ENCODE assay signal across 9 mouse cellular contexts in the genomic region with DNA sequence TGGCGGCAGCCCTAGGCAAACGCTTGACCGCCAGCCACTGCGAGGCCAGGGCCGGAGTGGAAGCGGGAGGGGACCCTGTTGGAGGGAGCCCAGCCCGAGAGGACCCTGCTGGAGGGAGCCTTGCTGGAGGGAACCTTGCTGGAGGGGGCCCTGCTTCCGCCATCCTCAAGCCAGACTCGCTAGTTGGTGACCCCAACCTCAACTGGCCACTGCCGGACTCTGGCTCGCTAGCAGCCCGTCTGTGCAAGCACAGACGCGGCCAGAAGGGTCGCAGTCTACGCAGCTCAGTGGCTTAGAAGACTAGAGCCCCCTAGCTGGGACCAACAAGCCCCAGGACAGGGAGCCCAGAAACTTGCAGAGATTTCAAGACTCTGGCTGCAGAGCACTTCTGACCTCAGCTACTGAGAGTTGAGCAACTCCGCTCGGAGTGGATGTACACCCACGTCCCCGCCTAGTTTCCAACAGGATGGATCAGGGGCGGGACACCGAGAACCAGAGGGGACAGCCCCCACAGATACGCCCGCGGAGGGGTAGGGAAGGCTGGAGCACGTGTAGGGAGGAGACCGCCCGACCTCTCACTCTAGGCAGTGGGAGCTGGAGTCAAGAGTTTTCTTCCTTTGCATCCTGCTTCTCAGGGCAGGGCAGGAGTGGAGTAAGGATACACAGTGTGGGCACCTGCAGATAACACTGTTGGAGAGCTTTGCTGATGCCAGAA. TPM values are rescaled to one million over a fixed set of nuclear protein-coding genes. Genes with fewer than 3 reads are reported as not detected.
DNase-seq lines count a peak whose midpoint lies in the region; ATAC-seq and TF ChIP-seq lines count a peak whose summit lies in the region.
"Had no signal": no experiment of that assay in that cellular context is flagged by ENCODE, and none has a peak within 500 bp of the region (broad histone marks: within the 10 kb centered on the region; RNA-seq: fewer than 3 reads in every experiment).

A gene (minus strand): TSS at position 346 of the 715 bp plus-strand sequence.

- H3K27ac ChIP-seq in forebrain, embryonic 10.5 days = peak within 1 kb of the TSS; percentile 79
- H3K27ac ChIP-seq in hindbrain, embryonic 15.5 days (replicated peaks) = no peak within 1 kb of the TSS
- no peak within 1 kb of the TSS for H3K27ac ChIP-seq in midbrain, embryonic 15.5 days
- no peak within 1 kb of the TSS for H3K27ac ChIP-seq in thymus, adult 2 months (ENCODE audit: control insufficient read depth, insufficient read depth, low read length)

- H3K9ac ChIP-seq in hindbrain, embryonic 15.5 days = 0 out of 2 replicates have a peak within 1 kb of the TSS, but pooled peaks have one; percentile 22
- peak within 1 kb of the TSS; percentile 34; the same call in 1 of the 2 replicates for H3K9ac ChIP-seq in midbrain, embryonic 15.5 days

- H3K27me3 ChIP-seq in forebrain, embryonic 10.5 days (ENCODE audit: poor library complexity, severe bottlenecking) = peaks cover 17% of the 10 kb centered on the region
- no peaks in the 10 kb centered on the region for H3K27me3 ChIP-seq in hindbrain, embryonic 15.5 days
- no peaks in the 10 kb centered on the region for H3K27me3 ChIP-seq in midbrain, embryonic 15.5 days (replicated peaks)
- no peaks in the 10 kb centered on the region for H3K27me3 ChIP-seq in thymus, adult 2 months (ENCODE audit: control insufficient read depth, insufficient read depth, low read length)

- ATAC-seq in hindbrain, embryonic 15.5 days (ENCODE audit: low FRiP score, low read depth) = peak; percentile 78
- peak; percentile 86 for ATAC-seq in midbrain, embryonic 15.5 days (replicated peaks)
- ATAC-seq in cerebellum, adult (ENCODE audit: insufficient number of reproducible peaks, low FRiP score, low TSS enrichment) = no peak; the same call in 1 of the 2 replicates

- WGBS in forebrain, embryonic 10.5 days = 19% methylated on average over 28 of the region's 28 CpGs
- WGBS in hindbrain, embryonic 15.5 days = 20% methylated on average over 27 of the region's 28 CpGs
- WGBS in midbrain, embryonic 15.5 days = 21% methylated on average over 27 of the region's 28 CpGs
- 6% methylated on average over 28 of the region's 28 CpGs for WGBS in thymus, adult 2 months

- TF ChIP-seq CTCF in thymus, adult 2 months (IDR thresholded peaks at IDR 0.05; ENCODE audit: borderline replicate concordance, control insufficient read depth, extremely low read depth, insufficient read depth, low read length, poor library complexity) = no peak

- H3K4me1 ChIP-seq in forebrain, embryonic 10.5 days = peaks cover 13% of the 10 kb centered on the region; the same call in 1 of the 2 replicates
- H3K4me1 ChIP-seq in hindbrain, embryonic 15.5 days (replicated peaks) = 0 out of 2 replicates have a peak, but pooled peaks cover 4% of the 10 kb centered on the region
- peaks cover 4% of the 10 kb centered on the region; the same call in 1 of the 2 replicates for H3K4me1 ChIP-seq in midbrain, embryonic 15.5 days
- no peaks in the 10 kb centered on the region for H3K4me1 ChIP-seq in thymus, adult 2 months (replicated peaks; ENCODE audit: control insufficient read depth, insufficient read depth, low read length)

- H3K36me3 ChIP-seq in forebrain, embryonic 10.5 days (replicated peaks) = no peaks in the 10 kb centered on the region
- H3K36me3 ChIP-seq in hindbrain, embryonic 15.5 days = no peaks in the 10 kb centered on the region
- no peaks in the 10 kb centered on the region for H3K36me3 ChIP-seq in midbrain, embryonic 15.5 days (replicated peaks)
- H3K36me3 ChIP-seq in thymus, adult 2 months (ENCODE audit: control insufficient read depth, insufficient read depth, low read length) = no peaks in the 10 kb centered on the region

- peak; percentile 32 to 43 for DNase-seq in cerebellum, postnatal 10 days
- no peak for DNase-seq in cerebellum, adult 18-20 months
- peak; percentile 0 for DNase-seq in 3134 (ENCODE audit: extremely low read depth, insufficient read length, low spot score)
- peak; percentile 41 for DNase-seq in forebrain, embryonic 10.5 days (ENCODE audit: extremely low spot score, low spot score)
- DNase-seq in thymus, adult 2 months = no peak

- H3K4me2 ChIP-seq in hindbrain, embryonic 15.5 days = peak within 1 kb of the TSS; percentile 80
- H3K4me2 ChIP-seq in midbrain, embryonic 15.5 days = peak within 1 kb of the TSS; percentile 90

- H3K9me3 ChIP-seq in forebrain, embryonic 10.5 days = no peaks in the 10 kb centered on the region
- H3K9me3 ChIP-seq in hindbrain, embryonic 15.5 days = no peaks in the 10 kb centered on the region
- no peaks in the 10 kb centered on the region for H3K9me3 ChIP-seq in midbrain, embryonic 15.5 days

- no peak for TF ChIP-seq POLR2A in thymus, adult 2 months (IDR thresholded peaks at IDR 0.05; ENCODE audit: control insufficient read depth, extremely low read depth, insufficient read depth, low read length, poor library complexity)

- peak within 1 kb of the TSS; percentile 55 for H3K4me3 ChIP-seq in forebrain, embryonic 10.5 days
- H3K4me3 ChIP-seq in hindbrain, embryonic 15.5 days = peak within 1 kb of the TSS; percentile 39
- peak within 1 kb of the TSS; percentile 46 for H3K4me3 ChIP-seq in midbrain, embryonic 15.5 days
- H3K4me3 ChIP-seq in thymus, adult 2 months (ENCODE audit: control insufficient read depth, insufficient read depth, low read length) = no peak within 1 kb of the TSS

RNA-seq across cellular contexts. Expression of the gene that starts here (rescaled TPM):
- polyA plus RNA-seq in forebrain, embryonic 10.5 days (2016; fragmentation: Nextera tagmentation; extraction: Ambion mirVana) = 1.3 and 1.7 TPM in 2 replicates
- polyA plus RNA-seq in hindbrain, embryonic 15.5 days (2015; fragmentation: Nextera tagmentation; extraction: Ambion mirVana) = 2.3 and 2.4 TPM in 2 replicates
- polyA plus RNA-seq in midbrain, embryonic 15.5 days (2015; fragmentation: Nextera tagmentation; extraction: Ambion mirVana) = 2.3 TPM in 2 replicates
- not detected in 2 replicates for polyA plus RNA-seq in thymus, adult 2 months (2012; rRNA removed)
- polyA plus RNA-seq: C2C12 had no signal

Comparison
In these comparisons a context has a peak if more than half of its experiments do, and no peak if none do; other contexts are left out.
1. DNase-seq: peak in cerebellum, postnatal 10 days (2 of 2), 3134 (single experiment) and forebrain, embryonic 10.5 days (single experiment); none in cerebellum, adult 18-20 months (0 of 2) and thymus, adult 2 months (single experiment).